Mouse (Mus musculus) erythroblast, embryonic 14.5 days (primary cell): Measurements from ENCODE around the gene Ube2r2. TPM values are rescaled to one million over a fixed set of nuclear protein-coding genes. Genes with fewer than 3 reads are reported as not detected.
A peak's percentile ranks its signal among the peaks of the same experiment; 100 is the strongest.

Source experiments
- H3K27me3 ChIP-seq: 2 replicates; pipeline ENCODE4 v1.6.1; 2012; ENCODE audit warnings: inconsistent platforms; ENCODE audit not compliant: control insufficient read depth
- H3K36me3 ChIP-seq: 2 replicates; pipeline ENCODE4 v1.6.1; 2012; ENCODE audit warnings: mild to moderate bottlenecking, inconsistent platforms; ENCODE audit not compliant: control insufficient read depth
- H3K4me1 ChIP-seq: 2 replicates; pipeline ENCODE4 v1.6.1; 2012; ENCODE audit warnings: inconsistent platforms; ENCODE audit not compliant: control insufficient read depth
- H3K4me3 ChIP-seq: replicated peaks from 2 replicates; pipeline ENCODE3; 2012; ENCODE audit warnings: moderate library complexity, mild to moderate bottlenecking, inconsistent platforms
- H3K9me3 ChIP-seq: 2 replicates; pipeline ENCODE4 v1.6.1; 2012; ENCODE audit warnings: low read length, inconsistent platforms, mixed read lengths; ENCODE audit not compliant: control insufficient read depth
- GATA1 ChIP-seq: IDR thresholded peaks from 2 replicates; pipeline ENCODE4 v1.6.1; 2012; ENCODE audit warnings: low read length, inconsistent platforms, mixed read lengths
- TAL1 ChIP-seq: IDR thresholded peaks from 3 replicates; pipeline ENCODE4 v1.6.1; 2012; ENCODE audit warnings: low read length, inconsistent platforms, mixed read lengths
- polyA plus RNA-seq: library from polyadenylated mRNA; stranded (reverse); fragments of >175 nt; gene quantifications from 2 replicates; pipeline ENCODE4 v1.2.3, GENCODE M21; 2012

Ube2r2 gene
- polyA plus RNA-seq, 1 experiment, result 15.9 TPM

DNA sequence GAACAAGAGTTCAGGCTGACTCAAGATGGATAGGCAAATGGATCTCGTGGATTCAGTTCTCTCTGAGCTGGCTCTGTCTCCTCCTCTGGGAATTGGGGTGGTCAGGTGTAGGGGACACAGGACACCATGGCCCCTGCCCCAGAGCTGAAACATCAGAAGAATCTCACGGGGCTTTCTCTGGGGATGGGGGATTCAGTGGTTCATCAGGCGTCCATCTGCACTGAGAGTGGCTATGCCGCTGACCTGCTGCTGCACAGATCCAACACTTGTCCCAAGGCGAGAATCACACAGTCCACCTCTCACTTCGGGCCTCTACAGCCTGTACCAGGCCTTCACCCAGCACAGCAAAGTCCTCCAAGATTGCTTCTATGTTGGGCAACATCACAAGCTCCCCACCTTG, 20.5 kb upstream of the Ube2r2 start:
- TF ChIP-seq GATA1 (no peak), TAL1 (no peak)
- no peak overlapping the region for H3K4me3 ChIP-seq
- H3K9me3 ChIP-seq, result no peaks in the 10 kb centered on the region
- no peaks in the 10 kb centered on the region for H3K27me3 ChIP-seq
- H3K4me1 ChIP-seq, result peaks cover 2% of the 10 kb centered on the region; the same call in 1 of the 2 replicates
- H3K36me3 ChIP-seq, result peaks cover 60% of the 10 kb centered on the region

DNA sequence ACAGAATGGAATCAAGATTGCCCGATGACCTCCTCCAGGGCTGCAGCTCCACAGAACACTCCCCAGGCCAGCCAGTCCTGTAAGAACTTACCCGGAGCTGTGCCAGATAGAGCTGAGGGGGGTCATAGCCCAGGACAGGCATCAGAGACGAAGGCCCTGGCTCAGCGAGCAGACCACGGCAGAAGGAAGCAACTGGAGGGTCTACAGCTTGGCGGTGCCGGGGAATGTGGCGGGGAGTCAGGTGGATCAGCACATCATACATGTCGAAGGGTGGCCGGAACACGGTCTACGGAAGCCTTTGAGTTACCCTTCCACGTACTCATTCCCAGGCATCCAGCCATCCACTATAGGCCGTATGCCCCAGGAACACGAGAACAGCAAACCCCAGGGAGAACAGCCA, 19.8 kb upstream of the Ube2r2 start:
- H3K4me3 ChIP-seq, result no peak overlapping the region
- TF ChIP-seq GATA1 (no peak), TAL1 (no peak)
- no peaks in the 10 kb centered on the region for H3K27me3 ChIP-seq
- H3K9me3 ChIP-seq, result no peaks in the 10 kb centered on the region
- H3K4me1 ChIP-seq, result peaks cover 2% of the 10 kb centered on the region; the same call in 1 of the 2 replicates
- peaks cover 67% of the 10 kb centered on the region for H3K36me3 ChIP-seq

DNA sequence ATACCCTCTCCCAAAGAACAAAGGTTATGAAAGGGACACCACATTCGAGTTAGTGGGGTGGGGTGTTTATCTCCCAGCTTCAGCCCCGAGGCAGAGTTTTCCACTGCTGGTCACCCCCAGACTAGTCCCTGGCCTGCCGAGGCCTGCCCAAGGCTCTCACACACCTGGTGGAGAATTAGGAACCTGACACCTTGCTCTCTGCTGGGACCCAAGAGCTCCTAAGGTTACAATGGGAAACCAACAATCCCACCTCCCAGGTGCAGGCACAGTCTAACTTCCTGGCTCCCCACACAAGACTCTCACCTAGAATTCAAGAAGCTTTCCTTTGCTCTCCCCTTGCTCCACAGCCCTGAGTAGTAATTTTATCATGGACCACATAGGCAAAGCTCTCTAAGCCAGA, 18.7 kb upstream of the Ube2r2 start:
- H3K36me3 ChIP-seq, result peaks cover 77% of the 10 kb centered on the region
- no peak overlapping the region for H3K4me3 ChIP-seq
- H3K27me3 ChIP-seq, result no peaks in the 10 kb centered on the region
- TF ChIP-seq TAL1, result no peak
- no peak for TF ChIP-seq GATA1
- peaks cover 2% of the 10 kb centered on the region; the same call in 1 of the 2 replicates for H3K4me1 ChIP-seq
- H3K9me3 ChIP-seq, result no peaks in the 10 kb centered on the region

DNA sequence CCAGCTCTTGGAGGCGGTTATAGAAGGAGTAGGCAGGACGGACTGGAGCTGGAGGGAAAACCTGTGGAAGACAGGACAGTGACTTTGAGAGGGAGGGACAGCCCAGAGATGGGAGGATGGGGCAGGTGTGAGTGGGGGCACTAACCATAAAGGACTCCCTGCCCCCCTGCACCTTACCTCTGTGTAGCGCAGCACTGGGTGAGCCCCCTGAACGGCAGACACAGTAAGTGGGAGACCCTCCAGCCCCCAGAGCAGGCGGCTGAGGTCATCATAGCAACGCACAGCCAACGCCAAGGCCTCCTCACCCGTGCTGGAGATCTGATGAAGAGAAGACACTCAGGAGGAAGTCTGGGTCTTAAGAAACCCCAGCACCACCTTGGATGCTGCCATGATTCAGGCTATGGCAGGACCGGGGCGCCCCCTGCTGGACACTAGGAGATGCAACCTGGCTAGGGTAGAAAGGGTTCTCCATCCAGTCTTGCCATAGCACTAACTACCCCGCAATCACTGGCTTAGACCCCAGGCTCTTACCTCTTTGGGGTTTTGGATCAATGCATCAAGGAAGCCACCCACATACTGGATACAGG, 16.7 kb upstream of the Ube2r2 start:
- no peak for TF ChIP-seq TAL1
- no peak for TF ChIP-seq GATA1
- H3K27me3 ChIP-seq, result no peaks in the 10 kb centered on the region
- H3K9me3 ChIP-seq, result no peaks in the 10 kb centered on the region
- peaks cover 91% of the 10 kb centered on the region for H3K36me3 ChIP-seq
- H3K4me1 ChIP-seq, result peaks cover 14% of the 10 kb centered on the region
- H3K4me3 ChIP-seq, result no peak overlapping the region

DNA sequence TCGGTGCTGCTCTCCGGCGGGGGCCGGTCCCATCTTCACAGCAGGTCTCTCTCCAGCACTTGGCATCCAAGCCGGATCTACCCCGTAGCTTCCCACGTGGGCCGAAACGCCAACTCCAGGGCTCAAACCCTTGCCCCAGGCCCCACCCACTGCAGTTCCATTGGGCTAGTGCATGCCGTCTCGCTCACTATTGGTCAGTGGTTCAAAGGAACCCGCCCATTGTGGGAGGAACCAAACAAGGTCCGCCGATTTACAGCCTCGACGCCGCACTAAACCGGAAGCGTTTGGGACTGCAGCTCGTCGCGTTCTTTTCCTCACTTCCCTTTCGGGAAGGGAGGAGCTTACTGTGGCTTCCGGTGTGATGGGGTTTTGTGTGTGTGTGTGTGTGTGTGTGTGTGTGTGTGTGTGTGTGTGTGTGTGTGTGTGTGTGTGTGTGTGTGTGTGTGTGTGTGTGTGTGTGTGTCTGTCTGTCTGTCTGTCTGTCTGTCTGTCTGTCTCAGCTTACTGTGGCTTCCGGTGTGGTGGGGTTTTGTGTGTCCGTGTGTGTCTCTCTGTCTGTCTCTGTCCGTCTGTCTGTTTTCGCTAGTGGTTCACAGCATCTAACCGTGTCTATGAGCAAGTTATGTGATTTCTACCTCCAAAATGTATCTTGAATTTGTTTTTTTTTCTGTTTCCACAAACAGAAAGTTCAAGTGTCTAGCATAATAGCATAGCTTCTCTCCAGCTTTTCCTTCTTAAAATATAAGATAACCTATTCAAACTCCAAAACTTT, 11.2 kb upstream of the Ube2r2 start, which contains the start of gene Nol6:
TSS of gene Nol6 (minus strand) at position 276 of the 772 bp plus-strand sequence.
- Histone ChIP-seq H3K27me3 (no peaks in the 10 kb centered on the region), H3K9me3 (no peaks in the 10 kb centered on the region), H3K4me1 (peaks cover 32% of the 10 kb centered on the region), H3K36me3 (peaks cover 38% of the 10 kb centered on the region), H3K4me3 (peak within 1 kb of the TSS; percentile 77)
- TF ChIP-seq TAL1, result no peak
- TF ChIP-seq GATA1, result no peak

DNA sequence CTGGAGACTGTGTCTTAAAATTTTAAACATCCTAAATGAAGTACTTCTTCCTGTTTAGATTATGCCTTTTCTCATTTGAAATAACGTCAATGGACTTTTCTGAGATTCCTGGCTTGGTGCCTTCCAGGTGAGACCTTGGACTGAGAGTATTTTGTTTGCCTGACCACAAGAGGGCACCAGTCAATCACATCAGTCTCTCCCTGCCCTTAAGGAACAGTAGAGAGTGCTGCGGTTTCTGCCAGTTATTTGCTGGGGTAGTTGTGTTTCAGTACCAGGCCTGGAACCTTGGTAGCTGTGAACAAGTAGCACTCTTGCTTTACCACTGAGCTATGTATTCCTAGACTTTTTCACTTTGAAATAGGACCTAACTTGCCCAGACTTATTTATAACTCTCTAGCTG, 6.1 kb upstream of the Ube2r2 start:
- Histone ChIP-seq H3K4me3 (peak overlapping the region; percentile 48), H3K4me1 (peaks cover 66% of the 10 kb centered on the region), H3K27me3 (no peaks in the 10 kb centered on the region), H3K9me3 (no peaks in the 10 kb centered on the region), H3K36me3 (no peaks in the 10 kb centered on the region; the same call in 1 of the 2 replicates)
- TF ChIP-seq TAL1 (no peak), GATA1 (no peak)

DNA sequence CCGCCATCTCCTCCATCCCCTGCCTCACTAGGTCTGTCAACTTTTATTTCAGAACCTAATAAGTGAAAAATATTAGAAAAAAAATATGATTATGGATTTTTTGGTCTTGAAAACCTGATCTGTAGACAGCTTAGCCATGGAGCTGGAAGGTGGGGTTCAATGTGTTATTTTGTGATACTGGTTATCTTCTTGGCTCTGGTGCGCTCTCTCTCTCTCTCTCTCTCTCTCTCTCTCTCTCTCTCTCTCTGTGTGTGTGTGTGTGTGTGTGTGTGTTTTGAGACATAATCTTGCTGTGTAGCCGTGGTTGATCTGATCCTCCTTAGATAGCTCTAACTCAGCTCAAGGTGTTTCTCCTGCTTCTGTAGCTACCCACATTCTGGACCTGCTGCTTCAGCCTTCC, 5.7 kb upstream of the Ube2r2 start:
- Histone ChIP-seq H3K9me3 (no peaks in the 10 kb centered on the region), H3K36me3 (no peaks in the 10 kb centered on the region; the same call in 1 of the 2 replicates), H3K4me3 (peak overlapping the region; percentile 48), H3K4me1 (peaks cover 68% of the 10 kb centered on the region), H3K27me3 (no peaks in the 10 kb centered on the region)
- TF ChIP-seq GATA1 (peak; percentile 89), TAL1 (peak; percentile 87)

DNA sequence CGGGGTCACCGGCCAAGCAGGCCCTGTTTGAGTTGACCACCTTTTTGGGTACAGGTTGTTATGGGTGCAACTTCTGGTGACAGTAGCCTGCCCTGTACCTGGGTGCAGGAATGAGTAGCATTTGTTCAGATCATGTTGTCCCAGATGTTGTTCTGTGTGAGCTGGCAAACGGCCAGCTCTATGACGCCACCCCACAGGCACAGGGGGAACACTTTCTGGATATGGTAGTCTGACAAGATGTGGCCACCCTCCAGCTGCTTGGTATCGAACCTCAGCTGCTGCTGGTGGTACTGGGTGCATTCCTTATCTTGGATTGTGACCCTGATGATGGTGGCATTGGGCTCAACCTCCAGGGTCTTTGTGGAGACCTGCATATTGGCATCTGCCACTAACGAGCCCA, 3.1 kb upstream of the Ube2r2 start:
- Histone ChIP-seq H3K4me3 (no peak overlapping the region), H3K27me3 (no peaks in the 10 kb centered on the region), H3K36me3 (no peaks in the 10 kb centered on the region; the same call in 1 of the 2 replicates), H3K9me3 (no peaks in the 10 kb centered on the region), H3K4me1 (peaks cover 78% of the 10 kb centered on the region)
- TF ChIP-seq GATA1, result no peak
- TF ChIP-seq TAL1, result no peak

DNA sequence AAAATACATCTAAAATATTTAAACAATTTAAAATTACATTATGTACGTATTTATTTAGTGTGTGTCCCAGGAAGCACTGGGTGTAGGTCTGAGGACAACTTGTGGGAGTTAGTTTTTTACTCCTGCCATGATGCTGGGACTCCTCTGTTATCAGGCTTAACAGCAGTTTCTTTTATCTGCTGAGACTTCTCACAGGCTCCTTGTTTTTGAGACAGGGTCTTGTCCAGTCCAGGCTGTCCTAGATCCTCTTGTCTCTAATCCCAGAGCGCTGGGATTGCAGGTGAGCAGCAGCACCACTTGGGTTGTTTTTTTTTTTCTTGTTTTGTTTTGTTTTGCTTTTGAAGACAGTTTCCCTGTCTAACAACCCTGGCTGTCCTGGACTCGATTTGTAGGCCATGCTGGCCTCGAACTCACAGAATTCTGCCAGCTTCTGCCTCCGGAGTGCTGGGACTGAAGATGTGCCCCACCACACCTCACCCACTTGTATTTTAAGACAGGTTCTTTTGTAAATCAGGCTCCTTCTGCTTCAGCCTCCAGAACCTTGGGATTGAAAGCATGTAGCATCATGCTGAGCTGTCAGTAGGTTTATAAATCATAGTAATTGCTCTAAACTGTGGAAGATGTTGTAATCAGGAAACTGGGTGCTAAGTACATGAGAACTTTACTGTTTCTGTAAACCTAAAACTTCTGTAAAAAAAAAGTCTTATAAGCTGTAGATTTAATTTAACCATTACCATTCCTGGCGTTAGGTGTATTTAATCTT, 1.8 kb upstream of the Ube2r2 start:
- H3K4me1 ChIP-seq, result peaks cover 87% of the 10 kb centered on the region
- H3K27me3 ChIP-seq, result no peaks in the 10 kb centered on the region
- H3K9me3 ChIP-seq, result no peaks in the 10 kb centered on the region
- H3K4me3 ChIP-seq, result peak overlapping the region; percentile 96
- peak; percentile 71 for TF ChIP-seq GATA1
- peak; percentile 76 for TF ChIP-seq TAL1
- H3K36me3 ChIP-seq, result peaks cover 10% of the 10 kb centered on the region
